Mouse (Mus musculus) adrenal gland, adult 8-10 months (tissue): ENCODE results near the gene Cmtm6. TPM values are rescaled to one million over a fixed set of nuclear protein-coding genes. Genes with fewer than 3 reads are reported as not detected.

Experiments
- total RNA-seq, 4 experiments: library from RNA; stranded (reverse); gene quantifications; 2 replicates each; pipeline ENCODE4 v1.2.4; 2022

The Cmtm6 gene
- total RNA-seq, 4 experiments from 2014 or later = 68.5 to 105 (median 78.0) TPM

Other genes starting within 250 kb of the Cmtm6 start
- gene Ccr4, start 226.2 kb upstream of the Cmtm6 start, total RNA-seq = not detected
- gene C130032M10Rik, start 215.4 kb upstream of the Cmtm6 start, total RNA-seq = under 1 TPM in 1 of 4 experiments, not detected in 3; 0.43 TPM
- gene Trim71, start 166.7 kb upstream of the Cmtm6 start, total RNA-seq = under 1 TPM in 1 of 4 experiments, not detected in 3; 0.03 TPM
- 10 to 100 TPM; 42.5 to 51.1 (median 44.4) TPM for gene Cnot10, start 90.9 kb upstream of the Cmtm6 start, total RNA-seq
- gene Dync1li1, start 42.3 kb upstream of the Cmtm6 start, total RNA-seq = 10 to 100 TPM; 37.9 to 45.9 (median 44.1) TPM
- 10 to 100 TPM; 29.9 to 46.1 (median 34.1) TPM for gene Cmtm7, start 50.7 kb downstream of the Cmtm6 start, total RNA-seq
- 1 to 10 TPM; 4.0 to 9.9 (median 7.0) TPM for gene Cmtm8, start 113.0 kb downstream of the Cmtm6 start, total RNA-seq
- 10 to 100 TPM; 30.8 to 40.4 (median 33.2) TPM for gene Gpd1l, start 202.9 kb downstream of the Cmtm6 start, total RNA-seq
- 10 to 100 TPM in 1 of 4 experiments, 1 to 10 TPM in 3; 4.8 to 11.5 (median 8.3) TPM for gene Osbpl10, start 247.5 kb downstream of the Cmtm6 start, total RNA-seq